Mouse (Mus musculus): ENCODE data around the gene Hid1. TPM values are rescaled to one million over a fixed set of nuclear protein-coding genes. Genes with fewer than 3 reads are reported as not detected.

The Hid1 gene
- polyA plus RNA-seq, 1 experiment from 2014 or later, result 18.3 TPM

DNA sequence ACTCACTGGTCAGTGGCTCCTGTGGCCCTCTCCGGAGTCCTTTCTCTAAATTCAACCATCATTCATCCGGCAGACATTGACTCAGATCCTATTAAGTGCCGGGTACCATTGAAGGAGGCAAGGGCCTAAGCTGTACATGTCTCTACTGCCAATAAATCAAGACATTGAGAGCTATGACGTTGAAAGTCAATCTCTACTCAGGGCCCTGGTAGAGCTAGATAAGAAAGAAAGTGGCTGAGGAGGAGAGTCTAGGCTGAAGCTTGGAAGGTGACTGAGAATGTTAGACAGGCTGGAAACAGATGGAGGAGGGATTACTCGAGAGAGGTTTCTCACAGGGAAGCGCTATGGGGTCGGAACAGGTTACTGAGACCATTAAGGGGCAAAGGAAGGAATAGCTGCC lies 2.8 kb upstream of the Hid1 start:
- Histone ChIP-seq H3K9me3 (ENCODE audit: control insufficient read depth, low read length) (no peaks in the 10 kb centered on the region), H3K4me2 (no peak overlapping the region), H3K27me3 (ENCODE audit: control insufficient read depth, insufficient read depth, low read length) (peaks cover 3% of the 10 kb centered on the region; the same call in 1 of the 2 replicates), H3K4me1 (ENCODE audit: control insufficient read depth, insufficient read depth, low read length) (peaks cover 20% of the 10 kb centered on the region), H3K36me3 (ENCODE audit: control insufficient read depth, insufficient read depth, low read length) (no peaks in the 10 kb centered on the region), H3K27ac (ENCODE audit: low read depth, low read length) (no peak overlapping the region), H3K4me3 (ENCODE audit: low read depth, low read length) (no peak overlapping the region), H3K9ac (ENCODE audit: low read length) (no peak overlapping the region)
- WGBS, result 60% methylated on average over 7 of the region's 7 CpGs
- no peak for DNase-seq (ENCODE audit: low spot score, missing footprints)
- no peak for ATAC-seq (ENCODE audit: low FRiP score)

DNA sequence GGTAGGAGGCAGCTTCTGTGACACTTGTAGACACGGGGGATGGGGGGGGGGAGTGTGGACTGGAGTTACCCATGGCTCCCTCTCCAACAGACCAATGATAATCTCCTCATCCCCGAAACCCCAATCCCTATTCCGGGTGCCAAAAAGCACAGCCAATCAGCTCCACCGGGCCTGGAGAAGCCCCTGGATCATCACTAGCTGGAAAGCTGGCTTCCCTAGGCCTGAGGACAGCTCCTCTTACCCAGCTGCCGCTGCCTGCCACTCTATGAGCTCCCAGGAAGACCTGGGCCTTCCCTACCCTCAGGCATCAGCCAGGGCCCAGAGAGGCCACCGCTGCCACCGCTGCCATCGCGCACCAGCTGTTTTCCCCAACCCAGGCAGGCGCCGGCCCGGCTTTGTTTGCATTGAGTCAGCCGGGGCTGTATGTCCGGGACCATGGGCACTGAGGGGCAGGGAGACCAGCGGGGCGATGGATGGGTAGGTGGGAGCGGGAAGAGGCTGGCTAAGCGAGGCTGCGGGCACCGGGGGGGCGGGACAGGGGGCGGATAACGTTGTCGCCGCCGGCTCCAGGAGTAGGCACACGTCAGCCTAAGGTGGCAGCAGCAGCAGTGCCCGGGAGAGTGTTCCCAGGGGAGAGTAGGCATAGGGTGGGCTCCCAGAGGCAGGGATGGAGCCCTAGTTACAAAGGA lies 706 bp downstream of the Hid1 start:
- peak; percentile 88 for DNase-seq (ENCODE audit: low spot score, missing footprints)
- H3K27me3 ChIP-seq (ENCODE audit: control insufficient read depth, insufficient read depth, low read length), result no peaks in the 10 kb centered on the region; the same call in 1 of the 2 replicates
- WGBS, result 1% methylated on average over 27 of the region's 28 CpGs
- H3K4me1 ChIP-seq (ENCODE audit: control insufficient read depth, insufficient read depth, low read length), result peaks cover 12% of the 10 kb centered on the region
- peak overlapping the region; percentile 97 for H3K4me2 ChIP-seq
- peak overlapping the region; percentile 44 for H3K27ac ChIP-seq (ENCODE audit: low read depth, low read length)
- peak overlapping the region; percentile 64 for H3K9ac ChIP-seq (ENCODE audit: low read length)
- no peaks in the 10 kb centered on the region for H3K9me3 ChIP-seq (ENCODE audit: control insufficient read depth, low read length)
- peak overlapping the region; percentile 68 for H3K4me3 ChIP-seq (ENCODE audit: low read depth, low read length)
- no peaks in the 10 kb centered on the region for H3K36me3 ChIP-seq (ENCODE audit: control insufficient read depth, insufficient read depth, low read length)
- peak; percentile 76 for ATAC-seq (ENCODE audit: low FRiP score)

DNA sequence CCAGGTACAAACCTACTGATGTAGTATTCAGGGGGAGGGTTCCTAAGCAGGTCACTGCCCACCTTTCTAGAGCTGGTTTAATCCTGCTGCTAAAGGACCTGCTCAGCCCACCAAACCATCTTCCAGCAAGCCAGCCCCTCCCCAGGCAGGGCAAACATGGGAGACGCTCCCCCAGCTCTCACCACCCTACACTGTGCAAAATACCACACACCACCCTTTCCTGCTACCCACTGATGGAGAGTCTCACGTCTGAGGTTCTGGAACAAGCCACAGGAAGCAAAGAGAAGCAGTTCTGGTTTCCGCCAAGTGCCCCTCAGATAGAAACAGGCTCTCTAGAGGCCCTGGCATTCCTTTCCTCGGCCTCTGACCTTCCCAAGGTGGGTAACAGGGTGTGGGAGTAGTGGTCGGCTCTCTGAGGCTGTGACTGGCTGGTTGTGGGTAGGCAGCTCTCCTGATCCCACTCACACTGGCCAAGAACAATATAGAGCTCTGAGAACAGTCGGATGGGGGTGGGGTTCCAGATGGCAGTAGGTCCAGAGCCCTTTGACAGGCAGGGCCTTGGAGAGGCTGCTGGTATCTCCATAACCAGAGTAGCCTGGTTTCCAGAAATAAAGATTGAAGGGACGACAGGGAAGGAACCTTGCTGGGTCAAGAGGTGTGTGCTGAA lies 1.4 kb downstream of the Hid1 start:
- Histone ChIP-seq H3K27me3 (ENCODE audit: control insufficient read depth, insufficient read depth, low read length) (no peaks in the 10 kb centered on the region; the same call in 1 of the 2 replicates), H3K9ac (ENCODE audit: low read length) (peak overlapping the region; percentile 64), H3K9me3 (ENCODE audit: control insufficient read depth, low read length) (no peaks in the 10 kb centered on the region), H3K4me1 (ENCODE audit: control insufficient read depth, insufficient read depth, low read length) (peaks cover 12% of the 10 kb centered on the region), H3K27ac (ENCODE audit: low read depth, low read length) (no peak overlapping the region), H3K4me3 (ENCODE audit: low read depth, low read length) (peak overlapping the region; percentile 68), H3K4me2 (peak overlapping the region; percentile 97), H3K36me3 (ENCODE audit: control insufficient read depth, insufficient read depth, low read length) (no peaks in the 10 kb centered on the region)
- WGBS, result 45% methylated on average over 7 of the region's 7 CpGs
- ATAC-seq (ENCODE audit: low FRiP score), result peak; percentile 43
- DNase-seq (ENCODE audit: low spot score, missing footprints), result no peak

DNA sequence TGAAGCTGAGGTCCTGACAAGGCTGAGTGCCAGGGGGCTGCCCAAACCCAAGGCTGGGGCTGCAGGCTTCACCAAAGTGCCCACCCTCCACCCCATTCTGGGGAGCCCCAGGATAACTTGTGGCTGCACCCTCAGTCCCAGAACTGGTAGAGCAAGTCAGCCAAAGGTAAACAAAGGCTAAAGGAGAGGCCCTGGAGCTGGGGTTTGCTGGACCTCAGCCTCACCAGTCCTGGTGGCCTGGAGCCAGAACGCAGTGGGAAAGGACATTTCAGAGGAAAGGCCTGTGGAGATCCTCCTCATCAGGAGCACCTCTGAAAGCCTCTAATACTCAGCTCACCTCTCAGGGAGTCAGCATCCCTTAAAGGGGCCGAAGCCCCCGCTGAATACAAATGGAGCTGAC lies 3.4 kb downstream of the Hid1 start:
- Histone ChIP-seq H3K27me3 (ENCODE audit: control insufficient read depth, insufficient read depth, low read length) (no peaks in the 10 kb centered on the region; the same call in 1 of the 2 replicates), H3K36me3 (ENCODE audit: control insufficient read depth, insufficient read depth, low read length) (no peaks in the 10 kb centered on the region), H3K27ac (ENCODE audit: low read depth, low read length) (no peak overlapping the region), H3K4me2 (no peak overlapping the region), H3K9ac (ENCODE audit: low read length) (no peak overlapping the region), H3K4me1 (ENCODE audit: control insufficient read depth, insufficient read depth, low read length) (peaks cover 12% of the 10 kb centered on the region), H3K4me3 (ENCODE audit: low read depth, low read length) (no peak overlapping the region), H3K9me3 (ENCODE audit: control insufficient read depth, low read length) (no peaks in the 10 kb centered on the region)
- DNase-seq (ENCODE audit: low spot score, missing footprints) (no peak), ATAC-seq (ENCODE audit: low FRiP score) (no peak)
- WGBS, result 87% methylated on average over 3 of the region's 3 CpGs

DNA sequence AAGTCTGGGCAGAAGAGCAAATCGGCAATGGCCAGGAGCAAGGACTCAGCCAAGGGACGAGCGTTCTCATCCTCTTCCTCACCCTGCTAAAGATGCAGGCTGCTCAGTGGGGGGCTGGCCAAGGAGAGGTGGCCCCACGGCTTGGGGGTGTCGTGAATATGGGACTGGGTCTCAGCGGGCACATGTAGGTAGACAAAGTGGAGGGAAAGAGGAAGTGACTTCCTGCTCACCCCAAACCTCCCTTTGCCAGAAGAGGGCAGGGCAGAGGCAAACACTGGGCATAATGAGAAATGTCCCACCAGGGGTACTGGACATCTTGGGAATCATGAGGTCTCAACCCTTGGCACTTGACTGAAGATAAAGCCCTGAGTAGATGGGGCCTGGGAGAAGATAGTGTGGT lies 7.8 kb downstream of the Hid1 start:
- no peaks in the 10 kb centered on the region for H3K9me3 ChIP-seq (ENCODE audit: control insufficient read depth, low read length)
- no peaks in the 10 kb centered on the region for H3K27me3 ChIP-seq (ENCODE audit: control insufficient read depth, insufficient read depth, low read length)
- H3K27ac ChIP-seq (ENCODE audit: low read depth, low read length), result no peak overlapping the region
- H3K4me2 ChIP-seq, result no peak overlapping the region
- H3K4me3 ChIP-seq (ENCODE audit: low read depth, low read length), result no peak overlapping the region
- no peak for DNase-seq (ENCODE audit: low spot score, missing footprints)
- 69% methylated on average over 6 of the region's 6 CpGs for WGBS
- no peak overlapping the region for H3K9ac ChIP-seq (ENCODE audit: low read length)
- ATAC-seq (ENCODE audit: low FRiP score), result no peak
- H3K36me3 ChIP-seq (ENCODE audit: control insufficient read depth, insufficient read depth, low read length), result no peaks in the 10 kb centered on the region
- H3K4me1 ChIP-seq (ENCODE audit: control insufficient read depth, insufficient read depth, low read length), result peaks cover 2% of the 10 kb centered on the region; the same call in 1 of the 2 replicates

DNA sequence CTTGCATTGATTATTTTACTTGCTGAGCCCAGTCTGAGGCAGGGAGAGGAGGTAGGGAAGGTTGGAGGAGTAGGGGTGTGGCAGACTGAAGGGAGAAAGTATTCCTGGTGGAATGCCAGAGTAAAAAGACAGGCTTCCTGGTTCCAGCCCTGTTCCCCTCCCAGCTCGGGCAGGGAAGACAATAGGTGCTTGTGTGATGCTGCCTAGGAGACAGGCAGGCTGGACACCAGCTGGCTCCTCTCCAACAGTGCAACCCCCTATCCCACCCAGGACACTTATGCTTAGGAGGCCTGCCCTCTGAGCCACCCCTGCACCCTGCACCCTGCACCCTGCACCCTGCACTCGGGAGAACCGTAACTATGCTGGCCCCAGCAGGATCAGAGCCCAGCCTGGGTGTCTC lies 8.3 kb downstream of the Hid1 start:
- no peak overlapping the region for H3K4me2 ChIP-seq
- WGBS, result 61% methylated on average over 3 of the region's 3 CpGs
- 0 out of 2 replicates have a peak, but pooled peaks have one; percentile 40 for ATAC-seq (ENCODE audit: low FRiP score)
- peaks cover 2% of the 10 kb centered on the region; the same call in 1 of the 2 replicates for H3K4me1 ChIP-seq (ENCODE audit: control insufficient read depth, insufficient read depth, low read length)
- no peaks in the 10 kb centered on the region for H3K9me3 ChIP-seq (ENCODE audit: control insufficient read depth, low read length)
- no peak overlapping the region for H3K9ac ChIP-seq (ENCODE audit: low read length)
- H3K27ac ChIP-seq (ENCODE audit: low read depth, low read length), result no peak overlapping the region
- H3K36me3 ChIP-seq (ENCODE audit: control insufficient read depth, insufficient read depth, low read length), result no peaks in the 10 kb centered on the region
- H3K27me3 ChIP-seq (ENCODE audit: control insufficient read depth, insufficient read depth, low read length), result no peaks in the 10 kb centered on the region
- DNase-seq (ENCODE audit: low spot score, missing footprints), result peak; percentile 85
- no peak overlapping the region for H3K4me3 ChIP-seq (ENCODE audit: low read depth, low read length)

DNA sequence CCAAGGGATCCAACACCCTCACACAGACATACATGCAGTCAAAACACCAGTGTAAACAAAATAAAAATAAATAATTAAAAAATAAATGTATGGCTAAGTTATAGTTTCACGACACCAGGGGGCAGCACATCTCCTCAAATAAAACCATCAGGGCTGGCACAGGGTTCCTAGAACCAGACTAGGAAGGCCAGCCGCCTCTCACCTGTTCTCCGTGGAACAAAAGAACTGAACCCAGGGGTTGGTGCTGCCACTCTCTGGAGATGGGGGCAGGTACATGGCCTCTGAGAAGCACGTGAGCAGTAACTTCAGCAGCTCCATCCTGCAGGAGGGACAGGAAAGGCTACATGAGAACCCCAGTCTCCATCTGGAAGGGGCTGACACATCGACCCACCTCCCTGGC lies 9.1 kb downstream of the Hid1 start:
- peak; percentile 91 for DNase-seq (ENCODE audit: low spot score, missing footprints)
- H3K9ac ChIP-seq (ENCODE audit: low read length), result no peak overlapping the region
- H3K27me3 ChIP-seq (ENCODE audit: control insufficient read depth, insufficient read depth, low read length), result no peaks in the 10 kb centered on the region
- H3K4me3 ChIP-seq (ENCODE audit: low read depth, low read length), result no peak overlapping the region
- peak; percentile 65; the same call in 1 of the 2 replicates for ATAC-seq (ENCODE audit: low FRiP score)
- H3K27ac ChIP-seq (ENCODE audit: low read depth, low read length), result no peak overlapping the region
- H3K4me1 ChIP-seq (ENCODE audit: control insufficient read depth, insufficient read depth, low read length), result peaks cover 2% of the 10 kb centered on the region; the same call in 1 of the 2 replicates
- no peaks in the 10 kb centered on the region for H3K36me3 ChIP-seq (ENCODE audit: control insufficient read depth, insufficient read depth, low read length)
- H3K4me2 ChIP-seq, result no peak overlapping the region
- 17% methylated on average over 5 of the region's 5 CpGs for WGBS
- no peaks in the 10 kb centered on the region for H3K9me3 ChIP-seq (ENCODE audit: control insufficient read depth, low read length)

DNA sequence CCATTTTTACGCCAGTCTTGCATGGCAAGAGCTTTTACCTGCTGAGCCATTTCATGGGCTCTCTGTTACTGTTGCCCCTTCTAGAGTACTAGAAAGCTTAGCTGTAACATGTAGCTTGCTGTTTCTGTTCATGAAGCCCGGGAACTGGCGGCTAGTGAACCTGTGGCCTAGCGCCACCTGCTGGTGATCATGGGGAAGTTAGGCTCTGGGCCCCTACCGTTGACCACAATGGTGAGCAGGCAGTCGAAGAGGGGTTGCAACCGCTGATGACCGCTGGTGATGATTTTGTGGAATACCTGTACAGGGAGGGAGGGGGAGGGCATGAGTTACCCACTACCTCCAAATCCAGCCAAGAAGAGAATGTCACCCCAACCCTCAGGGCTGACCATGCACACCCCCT lies 13.4 kb downstream of the Hid1 start:
- 13% methylated on average over 8 of the region's 8 CpGs for WGBS
- H3K9me3 ChIP-seq (ENCODE audit: control insufficient read depth, low read length), result no peaks in the 10 kb centered on the region
- peaks cover 2% of the 10 kb centered on the region; the same call in 1 of the 2 replicates for H3K4me1 ChIP-seq (ENCODE audit: control insufficient read depth, insufficient read depth, low read length)
- no peaks in the 10 kb centered on the region for H3K36me3 ChIP-seq (ENCODE audit: control insufficient read depth, insufficient read depth, low read length)
- DNase-seq (ENCODE audit: low spot score, missing footprints) (peak; percentile 96), ATAC-seq (ENCODE audit: low FRiP score) (peak; percentile 57; the same call in 1 of the 2 replicates)
- no peak overlapping the region for H3K4me3 ChIP-seq (ENCODE audit: low read depth, low read length)
- H3K27me3 ChIP-seq (ENCODE audit: control insufficient read depth, insufficient read depth, low read length), result no peaks in the 10 kb centered on the region
- H3K27ac ChIP-seq (ENCODE audit: low read depth, low read length), result no peak overlapping the region
- no peak overlapping the region for H3K9ac ChIP-seq (ENCODE audit: low read length)
- no peak overlapping the region for H3K4me2 ChIP-seq

DNA sequence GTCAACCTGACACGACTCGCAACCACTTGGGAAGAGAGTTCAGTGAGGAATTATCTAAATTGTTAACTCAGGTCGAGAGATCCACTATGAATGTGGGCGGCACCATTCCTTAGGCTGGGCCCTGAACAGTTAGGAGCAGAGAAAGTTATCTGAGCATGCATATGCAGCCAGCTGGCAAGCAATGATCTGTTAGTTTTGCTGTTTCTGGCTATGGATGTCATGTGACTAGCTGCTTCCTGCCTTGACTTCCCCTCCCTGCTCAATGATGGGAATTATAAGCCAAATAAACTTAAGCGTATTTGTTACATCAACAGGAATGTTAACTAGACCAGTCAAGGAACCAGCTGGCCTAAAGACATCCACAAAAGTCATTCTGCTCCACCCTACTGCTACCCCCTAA lies 14.2 kb downstream of the Hid1 start:
- no peak overlapping the region for H3K27ac ChIP-seq (ENCODE audit: low read depth, low read length)
- WGBS, result 93% methylated on average over 5 of the region's 5 CpGs
- DNase-seq (ENCODE audit: low spot score, missing footprints) (no peak), ATAC-seq (ENCODE audit: low FRiP score) (no peak)
- H3K4me2 ChIP-seq, result no peak overlapping the region
- no peaks in the 10 kb centered on the region for H3K27me3 ChIP-seq (ENCODE audit: control insufficient read depth, insufficient read depth, low read length)
- H3K4me3 ChIP-seq (ENCODE audit: low read depth, low read length), result no peak overlapping the region
- no peak overlapping the region for H3K9ac ChIP-seq (ENCODE audit: low read length)
- no peaks in the 10 kb centered on the region for H3K36me3 ChIP-seq (ENCODE audit: control insufficient read depth, insufficient read depth, low read length)
- H3K4me1 ChIP-seq (ENCODE audit: control insufficient read depth, insufficient read depth, low read length), result no peaks in the 10 kb centered on the region
- H3K9me3 ChIP-seq (ENCODE audit: control insufficient read depth, low read length), result no peaks in the 10 kb centered on the region
